Mouse (Mus musculus) MEL (cell line): ENCODE results near the gene Elovl7. TPM values are rescaled to one million over a fixed set of nuclear protein-coding genes. Genes with fewer than 3 reads are reported as not detected.

Source experiments
- DNase-seq: peaks from one replicate; pipeline ENCODE4 v3.0.0; 2011; ENCODE audit warnings: low read depth, low spot score
- H3K27ac ChIP-seq: 2 replicates; pipeline ENCODE4 v1.5.1; 2012; ENCODE audit warnings: low read depth, mild to moderate bottlenecking, control low read depth, low read length, moderate library complexity; ENCODE audit not compliant: control insufficient read depth
- H3K27me3 ChIP-seq, 2 experiments: fragments of 150-350 bp in 1 of 2; sonication (generic) in 1 of 2; 2 replicates each; pipeline ENCODE4 v1.6.1; 2012; ENCODE audit warnings: low read length in 2 of 2, mild to moderate bottlenecking in 2 of 2, improper control_type of control experiment in 1 of 2, moderate library complexity in 1 of 2; ENCODE audit not compliant: insufficient read depth in 2 of 2, control insufficient read depth in 1 of 2
- H3K36me3 ChIP-seq, 2 experiments: 2 replicates each; pipeline ENCODE4 v1.6.1; 2012 to 2014; ENCODE audit warnings: low read length in 2 of 2, improper control_type of control experiment in 1 of 2, inconsistent platforms in 1 of 2, mild to moderate bottlenecking in 1 of 2; ENCODE audit not compliant: insufficient read depth in 2 of 2, control insufficient read depth in 1 of 2
- H3K4me1 ChIP-seq, 2 experiments: fragments of 150-350 bp in 1 of 2; sonication (generic) in 1 of 2; 2 replicates each; pipeline ENCODE4 v1.6.1; 2012; ENCODE audit warnings: low read length in 2 of 2, improper control_type of control experiment in 1 of 2, mild to moderate bottlenecking in 1 of 2; ENCODE audit not compliant: insufficient read depth in 2 of 2, control insufficient read depth in 1 of 2
- H3K4me3 ChIP-seq, 2 experiments: fragments of 150-350 bp in 1 of 2; sonication (generic) in 1 of 2; 2 replicates each; pipeline ENCODE4 v1.5.1; 2012; ENCODE audit warnings: low read depth in 2 of 2, low read length in 2 of 2, mild to moderate bottlenecking in 2 of 2, moderate library complexity in 2 of 2, control low read depth in 1 of 2, improper control_type of control experiment in 1 of 2; ENCODE audit not compliant: control insufficient read depth in 1 of 2, insufficient read depth in 1 of 2
- H3K79me2 ChIP-seq: 2 replicates; pipeline ENCODE4 v1.6.1; 2012; ENCODE audit warnings: mild to moderate bottlenecking, low read length, moderate library complexity; ENCODE audit not compliant: control insufficient read depth, poor library complexity, insufficient read depth
- H3K9ac ChIP-seq: 2 replicates; pipeline ENCODE4 v1.6.1; 2012; ENCODE audit warnings: low read depth, mild to moderate bottlenecking, control low read depth, low read length, moderate library complexity; ENCODE audit not compliant: control insufficient read depth, poor library complexity, severe bottlenecking
- H3K9me3 ChIP-seq: fragments of 150-350 bp; sonication (generic); replicated peaks from 2 replicates; pipeline ENCODE4 v1.6.1; 2012; ENCODE audit warnings: mild to moderate bottlenecking, low read length, improper control_type of control experiment, moderate library complexity; ENCODE audit not compliant: insufficient read depth
- BHLHE40 ChIP-seq: IDR thresholded peaks from 2 replicates; pipeline ENCODE4 v1.6.1; 2012; ENCODE audit warnings: low read depth, mild to moderate bottlenecking, inconsistent platforms, low read length, improper control_type of control experiment, borderline replicate concordance
- CHD1 ChIP-seq: IDR thresholded peaks from 2 replicates; pipeline ENCODE4 v1.6.1; 2012; ENCODE audit warnings: low read depth, mild to moderate bottlenecking, inconsistent platforms, low read length, improper control_type of control experiment
- CTCF ChIP-seq, 3 experiments: IDR thresholded peaks in 2 of 3; conservative IDR thresholded peaks in 1 of 3; 2 replicates each; pipeline ENCODE4 v1.5.1; 2011 to 2012; ENCODE audit warnings: low read length in 3 of 3, low read depth in 2 of 3, mild to moderate bottlenecking in 2 of 3, improper control_type of control experiment in 1 of 3, inconsistent platforms in 1 of 3, mixed read lengths in 1 of 3, moderate library complexity in 1 of 3; ENCODE audit not compliant: control insufficient read depth in 1 of 3, insufficient read depth in 1 of 3, poor library complexity in 1 of 3, severe bottlenecking in 1 of 3
- ELF1 ChIP-seq: IDR thresholded peaks from 2 replicates; pipeline ENCODE4 v1.6.1; 2014; ENCODE audit warnings: low read depth, mild to moderate bottlenecking, inconsistent platforms, low read length, improper control_type of control experiment, moderate library complexity
- EP300 ChIP-seq, 2 experiments: IDR thresholded peaks; 2 replicates each; pipeline ENCODE4 v1.6.1; 2011; ENCODE audit warnings: improper control_type of control experiment in 2 of 2, low read length in 2 of 2, low read depth in 1 of 2, mild to moderate bottlenecking in 1 of 2
- GABPA ChIP-seq: IDR thresholded peaks from 2 replicates; pipeline ENCODE4 v1.6.1; 2012; ENCODE audit warnings: low read depth, mild to moderate bottlenecking, inconsistent platforms, low read length, improper control_type of control experiment, moderate library complexity
- MAFK ChIP-seq: IDR thresholded peaks from 2 replicates; pipeline ENCODE4 v1.6.1; 2011; ENCODE audit warnings: low read depth, mild to moderate bottlenecking, low read length, improper control_type of control experiment, borderline replicate concordance
- MAX ChIP-seq: IDR thresholded peaks from 2 replicates; pipeline ENCODE4 v1.6.1; 2011; ENCODE audit warnings: low read length, improper control_type of control experiment
- MAZ ChIP-seq: IDR thresholded peaks from 2 replicates; pipeline ENCODE4 v1.6.1; 2012; ENCODE audit warnings: low read depth, mild to moderate bottlenecking, inconsistent platforms, low read length, improper control_type of control experiment
- MXI1 ChIP-seq: IDR thresholded peaks from 2 replicates; pipeline ENCODE4 v1.6.1; 2011; ENCODE audit warnings: mild to moderate bottlenecking, low read depth, low read length, improper control_type of control experiment
- MYB ChIP-seq: IDR thresholded peaks from 2 replicates; pipeline ENCODE4 v1.6.1; 2011; ENCODE audit warnings: mild to moderate bottlenecking, low read depth, low read length, improper control_type of control experiment
- MYC ChIP-seq: IDR thresholded peaks from 2 replicates; pipeline ENCODE4 v1.6.1; 2011; ENCODE audit warnings: low read depth, mild to moderate bottlenecking, low read length, improper control_type of control experiment, moderate library complexity
- NRF1 ChIP-seq: IDR thresholded peaks from 2 replicates; pipeline ENCODE4 v1.6.1; 2014; ENCODE audit warnings: low read depth, mild to moderate bottlenecking, inconsistent platforms, low read length, improper control_type of control experiment, moderate library complexity; ENCODE audit not compliant: poor library complexity, insufficient read depth, severe bottlenecking
- POLR2AphosphoS5 ChIP-seq: IDR thresholded peaks from 2 replicates; pipeline ENCODE4 v1.6.1; 2012; ENCODE audit warnings: low read depth, borderline replicate concordance, mild to moderate bottlenecking, inconsistent platforms, low read length, moderate library complexity, mixed read lengths
- RAD21 ChIP-seq: IDR thresholded peaks from 2 replicates; pipeline ENCODE4 v1.6.1; 2011; ENCODE audit warnings: mild to moderate bottlenecking, low read depth, low read length, improper control_type of control experiment
- RCOR1 ChIP-seq: IDR thresholded peaks from 2 replicates; pipeline ENCODE4 v1.6.1; 2012; ENCODE audit warnings: low read depth, mild to moderate bottlenecking, inconsistent platforms, low read length, improper control_type of control experiment
- SIN3A ChIP-seq: IDR thresholded peaks from 2 replicates; pipeline ENCODE4 v1.6.1; 2012; ENCODE audit warnings: low read length, improper control_type of control experiment, inconsistent platforms
- SMC3 ChIP-seq: IDR thresholded peaks from 2 replicates; pipeline ENCODE4 v1.6.1; 2011; ENCODE audit warnings: low read depth, low read length, improper control_type of control experiment
- TAL1 ChIP-seq: IDR thresholded peaks from 2 replicates; pipeline ENCODE4 v1.6.1; 2012; ENCODE audit warnings: mild to moderate bottlenecking, inconsistent platforms, low read length, moderate library complexity, mixed read lengths
- TCF12 ChIP-seq: IDR thresholded peaks from 2 replicates; pipeline ENCODE4 v1.6.1; 2014; ENCODE audit warnings: low read depth, mild to moderate bottlenecking, inconsistent platforms, low read length, improper control_type of control experiment, moderate library complexity
- UBTF ChIP-seq: IDR thresholded peaks from 2 replicates; pipeline ENCODE4 v1.6.1; 2012; ENCODE audit warnings: low read depth, mild to moderate bottlenecking, inconsistent platforms, low read length, improper control_type of control experiment, moderate library complexity, borderline replicate concordance; ENCODE audit not compliant: insufficient read depth
- USF1 ChIP-seq: IDR thresholded peaks from 2 replicates; pipeline ENCODE4 v1.6.1; 2014; ENCODE audit warnings: low read depth, mild to moderate bottlenecking, inconsistent platforms, low read length, improper control_type of control experiment, moderate library complexity
- USF2 ChIP-seq, 2 experiments: IDR thresholded peaks; 2 replicates each; pipeline ENCODE4 v1.6.1; 2011 to 2012; ENCODE audit warnings: improper control_type of control experiment in 2 of 2, low read length in 2 of 2, borderline replicate concordance in 1 of 2, inconsistent platforms in 1 of 2, low read depth in 1 of 2, mild to moderate bottlenecking in 1 of 2; ENCODE audit not compliant: insufficient read depth in 1 of 2
- ZC3H11A ChIP-seq: IDR thresholded peaks from 2 replicates; pipeline ENCODE4 v1.6.1; 2012; ENCODE audit warnings: low read depth, mild to moderate bottlenecking, inconsistent platforms, low read length, improper control_type of control experiment
- ZKSCAN1 ChIP-seq: IDR thresholded peaks from 2 replicates; pipeline ENCODE4 v1.6.1; 2012; ENCODE audit warnings: low read depth, mild to moderate bottlenecking, inconsistent platforms, low read length, improper control_type of control experiment, moderate library complexity
- ZMIZ1 ChIP-seq: IDR thresholded peaks from 2 replicates; pipeline ENCODE4 v1.6.1; 2012; ENCODE audit warnings: low read depth, mild to moderate bottlenecking, inconsistent platforms, low read length, improper control_type of control experiment, moderate library complexity
- ZNF384 ChIP-seq: IDR thresholded peaks from 2 replicates; pipeline ENCODE4 v1.6.1; 2012; ENCODE audit warnings: low read depth, mild to moderate bottlenecking, inconsistent platforms, low read length, improper control_type of control experiment
- polyA plus RNA-seq, 2 experiments: library from polyadenylated mRNA; stranded (reverse) in 1 of 2; unstranded in 1 of 2; fragments of >175 nt in 1 of 2; fragments of >200 nt in 1 of 2; gene quantifications; 2 replicates each; pipeline versions ENCODE4 v1.2.1 to v1.2.4; 2012; ENCODE audit warnings: low replicate concordance in 2 of 2, low read depth in 1 of 2; ENCODE audit not compliant: insufficient read length in 2 of 2, insufficient read depth in 1 of 2, missing spikeins in 1 of 2
- total RNA-seq: library from RNA; depleted of rRNA; stranded (reverse); fragments of 300-350 nt; gene quantifications from 2 replicates; pipeline ENCODE4 v1.2.3, GENCODE M21; 2012

Elovl7 gene
- total and polyA plus RNA-seq, 3 experiments: not detected

DNA sequence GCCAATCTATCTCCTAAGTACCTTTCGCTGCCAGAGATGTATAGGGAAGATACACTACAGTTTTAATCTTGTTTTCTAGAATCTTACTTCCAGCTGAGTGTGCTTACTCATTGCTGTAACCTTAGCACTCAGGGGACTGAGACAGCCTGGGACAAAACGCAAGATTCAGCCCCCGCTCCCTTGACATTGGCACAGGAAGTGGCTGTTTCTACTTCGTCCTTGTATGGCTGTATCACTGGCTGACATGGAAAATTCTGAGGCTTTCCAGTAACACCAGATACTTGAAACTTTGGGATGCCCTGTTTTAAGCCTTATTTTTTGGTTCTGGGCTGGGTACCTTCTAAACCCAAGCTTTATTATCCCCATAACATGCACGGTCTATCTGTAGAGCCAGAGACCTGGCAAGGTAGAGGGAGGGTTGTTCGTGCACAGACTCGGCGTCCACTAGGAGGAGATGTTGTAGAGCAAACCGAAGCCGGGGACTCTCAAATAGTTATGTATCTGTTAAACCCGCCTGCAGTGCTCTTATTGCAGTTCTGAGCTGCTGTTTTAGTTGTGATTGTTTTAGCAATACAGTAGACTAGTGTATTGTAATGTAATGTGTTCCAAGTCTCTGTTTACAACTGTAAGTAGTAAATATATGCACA is 23.0 kb upstream of the Elovl7 start:
- Histone ChIP-seq H3K4me1 (peaks cover 0 to 15% of the 10 kb centered on the region in 2 experiments; a peak in 3 of 4 replicates), H3K36me3 (peaks cover 0 to 14% of the 10 kb centered on the region in 2 experiments; a peak in 2 of 4 replicates), H3K9me3 (no peaks in the 10 kb centered on the region), H3K79me2 (peaks cover 5% of the 10 kb centered on the region), H3K27ac (no peak overlapping the region), H3K4me3 (no peak overlapping the region)
- DNase-seq: peak; percentile 70
- TF ChIP-seq RAD21 (peak; percentile 84), USF2 (IDR thresholded peaks at IDR 0.05; ENCODE audit: borderline replicate concordance in 1 of 2, insufficient read depth in 1 of 2, low read depth in 1 of 2, low read length in 2 of 2) (no peak), SMC3 (peak; percentile 87), ZC3H11A (peak; percentile 79), MYB (no peak), CTCF (IDR thresholded peaks at IDR 0.05 in 2 of 3, conservative IDR thresholded peaks at IDR 0.05 in 1 of 3; ENCODE audit: control insufficient read depth in 1 of 3, insufficient read depth in 1 of 3, low read depth in 2 of 3, low read length in 3 of 3, poor library complexity in 1 of 3, severe bottlenecking in 1 of 3) (peak; percentile 46 to 80 (median 67)), USF1 (no peak), ZNF384 (no peak), SIN3A (peak; percentile 52), BHLHE40 (no peak), ZKSCAN1 (no peak)
- TF ChIP-seq, all 39 proteins: peak for 5
- Histone ChIP-seq H3K27me3 (no peaks in the 10 kb centered on the region), H3K9ac (no peak overlapping the region)

DNA sequence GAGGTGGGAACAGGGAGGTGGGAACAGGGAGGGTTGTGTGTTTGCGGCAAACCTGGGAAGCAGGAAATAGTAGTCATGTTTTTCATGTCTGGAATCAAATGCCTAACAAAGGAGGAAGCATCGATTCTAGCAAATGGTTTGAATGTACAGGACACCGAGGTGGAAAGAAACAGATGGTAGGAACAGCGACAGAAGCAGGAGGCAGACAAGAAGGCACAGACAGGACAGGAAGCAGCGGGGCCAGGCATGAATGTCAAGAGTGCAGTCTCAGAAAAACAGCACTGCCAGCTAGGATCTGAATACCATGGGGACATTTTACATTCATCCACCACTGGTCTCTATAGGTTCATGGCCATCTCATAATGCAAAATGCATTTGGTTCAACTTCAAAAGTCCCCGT is 18.7 kb upstream of the Elovl7 start:
- H3K9ac ChIP-seq: no peak overlapping the region
- peaks cover 0 to 3% of the 10 kb centered on the region in 2 experiments; a peak in 2 of 4 replicates for H3K36me3 ChIP-seq
- no peaks in the 10 kb centered on the region; the same call in 1 of the 2 replicates for H3K79me2 ChIP-seq
- H3K4me3 ChIP-seq: no peak overlapping the region
- no peaks in the 10 kb centered on the region for H3K27me3 ChIP-seq
- no peaks in the 10 kb centered on the region for H3K9me3 ChIP-seq
- H3K27ac ChIP-seq: no peak overlapping the region
- DNase-seq: no peak
- TF ChIP-seq UBTF (no peak), MAFK (no peak), RCOR1 (no peak), GABPA (no peak), MAZ (no peak), EP300 (IDR thresholded peaks at IDR 0.05; ENCODE audit: low read depth in 1 of 2, low read length in 2 of 2) (no peak), TAL1 (no peak), SMC3 (no peak), ZC3H11A (no peak), TCF12 (no peak), ZKSCAN1 (no peak), MAX (no peak), MXI1 (no peak), ELF1 (no peak), NRF1 (no peak), SIN3A (no peak), POLR2AphosphoS5 (no peak), ZMIZ1 (no peak), MYC (no peak), CHD1 (no peak)
- H3K4me1 ChIP-seq: peaks cover 0 to 2% of the 10 kb centered on the region in 2 experiments; a peak in 2 of 4 replicates
